Mouse (Mus musculus) kidney, adult 18-20 months (tissue): Measurements from ENCODE around the gene Vamp5.
A peak's percentile ranks its signal among the peaks of the same experiment; 100 is the strongest.

Experiments
- DNase-seq: peaks from one replicate; pipeline ENCODE4 v3.0.0; 2021

Vamp5 gene

DNA sequence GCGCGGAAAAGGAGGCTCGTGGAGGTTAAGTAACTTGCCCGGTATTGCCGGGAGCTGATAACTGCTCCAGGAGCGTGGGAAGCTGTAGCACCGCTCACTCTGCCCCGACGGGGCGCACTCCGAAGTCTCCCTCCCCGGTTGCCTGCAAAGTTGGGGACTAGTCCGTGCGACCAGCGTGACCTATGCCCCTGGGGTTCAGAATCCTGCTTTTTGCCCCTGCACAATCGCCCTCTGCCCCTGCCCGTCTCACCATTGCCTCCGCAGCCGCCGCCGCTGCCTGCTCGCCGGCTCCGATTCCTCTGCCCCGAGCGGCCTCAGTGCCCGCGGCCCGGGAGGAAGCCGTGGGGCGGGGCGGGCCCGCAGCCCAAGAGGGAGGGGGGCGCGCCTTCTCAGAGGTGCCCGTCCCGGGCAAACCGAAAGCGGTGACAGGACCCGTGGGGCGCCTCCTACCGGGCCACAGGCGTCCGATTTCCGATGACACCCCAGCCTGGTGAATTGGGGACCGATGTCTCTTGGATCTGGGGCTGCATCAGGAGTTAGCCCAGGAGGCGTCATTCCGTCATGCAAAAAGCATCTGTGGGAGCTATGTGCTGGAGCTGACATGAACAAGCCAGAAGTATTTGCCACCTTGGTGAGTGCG is at the start of gene Vamp5:
Gene Vamp5, minus strand, starts transcription at position 338 of the 640 bp plus-strand sequence.
- DNase-seq = peak; percentile 90

DNA sequence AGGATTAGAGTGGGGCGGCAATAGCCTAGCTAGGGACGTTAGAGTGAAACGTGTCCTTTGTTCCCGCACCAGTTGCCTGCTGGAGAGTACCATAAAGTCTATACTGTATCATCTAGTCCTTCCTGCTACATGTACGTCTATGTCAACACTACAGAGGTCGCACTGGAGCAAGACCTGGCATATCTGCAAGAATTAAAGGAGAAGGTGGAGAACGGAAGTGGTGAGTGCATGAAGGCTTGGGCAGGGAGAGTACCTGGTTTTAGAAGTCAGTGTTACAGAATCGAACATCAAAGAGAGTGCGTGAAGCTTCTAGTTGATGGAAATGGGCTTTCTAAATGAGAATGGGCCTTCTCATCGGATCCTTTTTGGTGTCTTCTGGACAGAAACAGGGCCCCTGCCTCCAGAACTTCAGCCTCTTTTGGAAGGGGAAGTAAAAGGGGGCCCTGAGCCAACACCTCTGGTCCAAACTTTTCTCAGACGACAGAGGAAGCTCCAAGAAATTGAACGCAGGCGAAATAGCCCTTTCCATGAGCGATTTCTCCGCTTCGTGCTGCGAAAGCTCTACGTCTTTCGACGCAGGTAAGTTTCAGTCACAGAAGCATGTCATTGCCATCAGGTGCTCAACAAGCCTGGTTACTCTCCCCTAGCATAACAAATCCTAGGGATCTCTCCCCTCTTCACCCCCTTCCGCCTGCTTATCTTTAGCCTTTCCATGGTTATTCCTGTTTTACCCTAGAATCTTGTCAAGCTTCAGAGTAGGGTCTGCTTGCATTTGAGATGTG is 49.0 kb upstream of the Vamp5 start:
- DNase-seq = no peak

DNA sequence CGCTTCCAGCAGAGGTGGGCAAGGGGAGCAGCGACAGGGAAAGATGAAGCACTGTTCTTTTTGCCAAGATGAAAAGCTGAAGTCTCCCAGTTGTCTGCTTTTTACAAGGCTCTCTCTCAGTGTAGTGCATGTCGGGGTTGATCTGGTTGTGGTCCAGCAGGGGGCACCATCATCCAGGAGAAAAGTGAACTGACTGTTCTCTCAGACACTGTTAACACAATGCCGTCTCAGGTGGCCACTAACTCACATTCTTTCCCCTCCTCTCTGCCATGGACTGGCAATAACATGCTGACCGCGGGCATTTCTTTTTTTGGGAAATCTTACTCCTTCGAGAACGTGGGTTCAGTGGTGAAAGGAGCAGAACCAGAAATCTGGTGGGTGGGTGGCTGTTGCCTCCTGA is 47.8 kb upstream of the Vamp5 start:
- peak; percentile 85 for DNase-seq

DNA sequence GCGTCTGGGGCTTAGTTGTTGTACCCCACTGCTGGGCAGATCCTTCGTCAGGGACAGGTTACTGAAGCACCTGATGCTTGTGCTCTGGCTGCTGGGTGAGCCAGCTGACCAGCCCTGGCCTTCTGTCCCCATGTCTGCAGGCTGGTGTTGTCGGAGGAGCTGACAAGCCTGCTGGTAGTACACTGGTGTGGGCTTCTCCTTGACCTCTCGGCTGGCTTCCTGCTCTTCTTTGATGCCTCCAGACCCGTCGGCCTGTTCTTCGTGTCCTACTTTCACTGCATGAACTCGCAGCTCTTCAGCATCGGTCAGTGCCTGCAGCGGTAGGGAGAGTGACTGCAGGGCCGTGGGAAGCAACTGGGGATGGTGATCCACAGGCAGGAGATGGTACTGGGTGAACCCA is 45.4 kb upstream of the Vamp5 start:
- DNase-seq = no peak

DNA sequence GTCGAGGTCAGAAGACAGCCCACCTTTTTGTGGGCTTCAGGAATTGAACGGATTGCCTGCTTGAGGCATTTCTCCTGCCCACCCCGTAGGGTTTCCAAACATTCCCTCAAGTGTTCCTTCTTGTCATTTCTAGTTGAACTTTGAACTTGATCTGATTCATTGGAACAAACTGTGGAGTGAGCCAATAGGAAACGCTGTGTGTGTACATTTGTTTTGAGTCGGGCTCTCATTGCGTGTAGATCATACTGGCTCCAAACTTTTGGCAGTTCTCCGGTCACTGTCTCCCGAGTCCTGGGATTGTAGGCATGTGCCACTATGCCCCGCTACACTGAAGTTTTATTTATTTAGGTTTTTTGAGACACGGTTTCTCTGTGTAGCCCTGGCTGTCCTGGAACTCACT is 40.6 kb upstream of the Vamp5 start:
- no peak for DNase-seq

DNA sequence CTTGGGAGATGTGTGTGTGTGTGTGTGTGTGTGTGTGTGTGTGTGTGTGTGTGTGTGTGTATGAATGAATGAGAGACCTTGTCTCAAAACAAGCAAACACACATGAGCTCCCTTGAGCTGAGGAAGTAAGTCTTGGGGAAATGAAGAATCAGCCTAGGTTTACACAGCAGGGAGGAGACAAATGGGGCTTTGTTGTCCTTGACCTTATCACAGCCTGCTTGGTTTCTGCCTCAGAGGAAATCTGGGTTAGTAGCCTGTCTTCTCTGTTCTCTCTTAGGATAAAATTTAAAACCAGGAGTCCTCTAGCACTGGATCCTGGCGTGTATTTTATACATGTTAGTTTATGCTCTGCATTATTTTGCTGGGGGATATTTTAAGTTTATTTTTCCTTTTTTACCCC is 39.5 kb upstream of the Vamp5 start:
- no peak for DNase-seq

DNA sequence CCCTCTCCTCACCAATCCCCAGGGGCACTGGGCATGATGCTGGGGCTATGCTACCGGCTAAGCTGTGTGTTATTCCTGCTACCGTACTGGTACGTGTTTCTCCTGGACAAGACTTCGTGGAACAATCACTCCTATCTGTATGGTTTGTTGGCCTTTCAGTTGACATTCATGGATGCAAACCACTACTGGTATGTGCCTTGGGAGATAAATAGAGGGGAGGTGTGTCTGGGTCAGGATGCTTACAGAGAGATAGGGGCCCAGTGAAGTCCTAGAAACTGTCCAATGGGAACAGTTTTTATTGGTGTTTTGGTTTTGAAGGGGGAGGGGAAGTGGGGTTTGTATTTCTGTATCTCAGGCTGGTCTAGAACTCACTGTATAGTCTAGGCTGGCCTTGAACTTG is 38.0 kb upstream of the Vamp5 start:
- DNase-seq = no peak

DNA sequence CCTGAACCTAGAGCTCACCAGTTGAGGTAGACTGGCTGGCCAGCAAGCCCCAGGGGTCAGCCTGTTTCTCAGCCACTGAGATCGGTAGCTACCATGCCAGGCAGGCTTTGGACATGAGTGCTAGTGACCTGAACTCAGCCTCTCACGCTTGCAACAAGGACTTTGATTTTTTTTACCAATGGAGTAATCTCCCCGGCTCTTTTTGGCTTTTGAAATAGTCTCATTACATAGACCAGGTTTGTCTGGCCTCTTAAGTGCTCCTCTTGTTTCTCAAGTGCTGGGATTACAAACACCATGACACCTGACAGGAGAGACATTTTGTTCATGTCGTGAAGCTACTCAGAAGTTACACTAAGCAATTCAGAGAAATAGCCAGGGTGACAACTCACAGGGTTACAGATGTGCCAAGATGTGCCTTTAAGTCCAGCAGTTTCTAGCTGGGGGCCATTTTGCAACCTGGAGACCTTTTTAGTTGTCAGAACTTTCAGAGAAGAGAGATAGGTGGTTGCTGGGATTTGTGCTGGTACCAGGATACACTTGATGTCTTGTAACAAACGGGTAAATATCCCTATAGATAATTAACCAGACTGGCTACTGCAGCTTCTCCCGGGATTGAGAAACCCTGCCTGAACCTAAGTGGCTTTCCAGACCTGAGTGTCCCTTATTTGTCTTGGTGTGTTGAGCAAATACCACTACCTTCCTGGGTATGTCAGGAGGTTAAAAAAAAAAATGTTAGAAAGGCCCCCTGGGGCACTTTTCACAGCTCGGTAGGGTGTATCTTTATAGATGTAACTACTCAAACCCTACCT is 35.9 kb upstream of the Vamp5 start:
- DNase-seq = no peak

DNA sequence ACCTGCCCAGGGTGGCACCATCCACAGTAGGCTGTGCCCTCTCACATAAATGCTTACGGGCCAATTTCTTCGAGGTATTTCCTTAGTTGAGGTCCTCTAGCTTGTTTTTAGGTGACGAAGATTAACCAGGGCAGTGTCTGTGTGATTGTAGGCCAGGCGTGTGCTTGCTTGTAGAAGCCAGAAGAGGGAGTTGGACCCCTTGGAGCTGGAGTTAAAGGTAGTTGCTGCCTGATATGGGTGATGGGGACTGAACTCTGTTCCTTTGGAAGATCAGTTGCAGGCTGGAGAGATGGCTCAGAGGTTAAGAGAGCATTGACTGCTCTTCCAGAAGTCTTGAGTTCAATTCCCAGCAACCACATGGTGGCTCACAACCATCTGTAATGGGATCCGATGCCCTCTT is 34.9 kb upstream of the Vamp5 start:
- DNase-seq = no peak

DNA sequence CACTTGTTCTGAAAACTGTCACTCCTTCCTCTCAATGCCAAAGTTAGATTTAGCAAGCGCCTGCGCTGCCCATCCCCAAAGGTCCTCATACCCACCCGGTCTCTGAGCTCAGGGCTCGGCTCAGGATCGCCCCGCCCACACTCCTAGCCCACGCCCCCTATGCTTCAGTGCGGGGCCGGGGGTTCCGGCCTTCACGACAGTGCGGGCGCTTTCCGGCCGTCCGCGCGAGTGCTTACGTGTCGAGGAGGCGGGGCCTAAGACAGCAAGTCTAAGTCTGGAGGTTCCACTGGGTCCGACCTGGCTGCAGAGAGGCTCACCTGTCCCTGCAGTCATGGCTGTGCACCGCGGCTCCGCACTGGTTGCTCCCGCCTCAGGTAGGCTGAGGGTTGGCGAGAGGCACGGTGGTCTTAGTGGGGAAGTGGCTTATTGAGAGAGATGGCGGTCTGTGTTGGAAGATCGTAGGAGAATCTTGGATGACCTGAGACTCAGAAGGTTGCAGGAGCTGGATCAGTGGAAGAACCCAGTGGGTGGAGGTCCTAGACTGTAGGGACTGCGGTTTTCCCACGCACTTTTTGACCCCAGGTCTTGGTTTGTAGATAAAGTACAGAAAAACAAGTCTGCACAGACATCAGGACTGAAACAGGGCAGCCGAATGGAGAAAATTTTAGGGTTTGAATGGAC is 33.9 kb upstream of the Vamp5 start, which contains the start of gene Ggcx:
Gene Ggcx, plus strand, starts transcription at position 233 of the 681 bp plus-strand sequence.
- peak; percentile 96 for DNase-seq

DNA sequence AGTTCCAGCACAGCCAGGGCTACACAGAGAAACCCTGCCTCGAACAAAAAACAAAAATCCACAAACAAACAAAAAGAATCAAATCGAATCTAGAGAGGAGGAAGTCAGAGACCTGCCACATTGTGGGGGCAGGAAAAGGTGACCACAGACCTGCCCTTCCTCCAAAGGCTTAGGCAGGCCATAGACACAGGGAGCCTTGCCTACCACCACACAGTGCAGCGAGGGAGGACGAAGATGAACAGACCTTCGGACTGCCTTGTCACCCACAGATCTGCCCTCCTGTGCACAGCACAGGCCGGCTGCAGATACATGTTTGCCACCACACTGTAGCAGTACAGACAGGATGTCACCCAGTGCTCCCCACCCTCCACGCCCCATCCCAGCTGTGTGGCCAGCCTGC is 30.2 kb upstream of the Vamp5 start:
- DNase-seq = no peak

DNA sequence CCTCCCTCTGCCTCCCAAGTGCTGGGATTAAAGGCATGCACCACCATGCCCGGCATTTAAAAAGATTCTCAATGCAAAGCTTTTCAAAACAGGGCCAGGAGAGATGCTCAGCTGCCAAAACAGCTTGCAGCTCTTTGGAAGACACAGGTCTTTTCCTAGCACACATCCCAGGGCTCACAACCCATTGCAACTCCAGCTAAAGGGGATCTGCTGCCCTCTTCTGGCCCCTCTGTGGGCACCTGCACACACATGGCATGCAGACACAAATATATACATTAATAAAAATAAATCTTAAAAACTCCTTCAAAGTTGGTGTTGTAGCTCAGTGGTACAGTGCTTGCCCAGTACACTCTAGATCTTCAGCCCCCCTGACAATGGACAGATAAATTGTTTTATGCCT is 29.7 kb upstream of the Vamp5 start:
- no peak for DNase-seq

DNA sequence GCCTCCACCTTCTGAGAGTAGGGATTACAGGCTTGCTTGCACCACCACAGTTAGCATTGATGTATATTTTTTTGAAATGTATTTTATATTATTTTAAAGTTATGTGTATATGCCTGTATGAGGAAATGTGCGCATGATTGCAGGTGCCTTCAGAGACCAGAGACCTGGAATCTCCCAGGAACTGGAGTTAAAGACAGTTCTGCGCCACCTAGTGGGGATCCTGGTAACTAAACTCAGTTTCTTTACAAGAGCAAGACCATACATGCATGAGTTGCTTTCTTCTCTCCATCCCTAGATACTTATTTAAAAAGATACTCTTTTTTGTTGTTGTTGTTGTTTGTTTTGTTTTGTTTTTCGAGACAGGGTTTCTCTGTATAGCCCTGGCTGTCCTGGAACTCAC is 29.3 kb upstream of the Vamp5 start:
- DNase-seq = peak; percentile 64

DNA sequence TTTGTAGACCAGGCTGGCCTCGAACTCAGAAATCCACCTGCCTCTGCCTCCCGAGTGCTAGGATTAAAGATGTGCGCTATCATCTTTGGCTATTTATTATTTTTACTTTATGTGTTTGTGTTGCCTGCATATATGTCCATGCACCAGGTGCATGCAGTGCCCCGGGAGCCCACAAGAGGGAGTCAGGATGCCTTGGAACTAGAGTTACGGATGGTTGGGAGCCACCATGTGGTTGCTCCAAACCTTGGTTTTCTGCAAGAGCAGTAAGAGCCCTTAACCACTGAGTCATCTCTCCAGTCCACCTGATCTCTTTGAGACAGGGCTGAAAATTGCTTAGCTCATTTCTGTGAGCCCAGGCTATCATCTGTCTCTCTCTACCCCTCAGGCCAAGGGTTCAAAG is 26.9 kb upstream of the Vamp5 start:
- peak; percentile 89 for DNase-seq

DNA sequence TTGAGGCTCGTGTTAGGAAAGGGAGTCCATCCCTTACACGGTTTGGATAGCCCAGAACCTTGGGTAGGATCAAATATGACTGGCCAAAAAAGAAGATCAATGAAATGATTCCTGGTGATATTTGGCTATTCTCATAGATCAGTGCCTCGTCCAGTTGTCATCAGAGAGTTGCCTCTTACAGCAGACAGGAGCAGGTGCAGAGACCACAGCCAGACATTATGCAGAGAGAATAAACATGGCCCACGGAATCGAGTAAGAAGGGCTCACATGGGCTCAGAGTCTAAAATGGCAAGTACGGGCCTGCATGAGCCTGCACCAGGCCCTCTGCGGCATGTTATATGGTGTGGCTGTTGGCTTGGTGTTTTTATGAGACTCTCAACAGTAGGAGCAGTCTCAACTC is 25.1 kb upstream of the Vamp5 start:
- DNase-seq = no peak

DNA sequence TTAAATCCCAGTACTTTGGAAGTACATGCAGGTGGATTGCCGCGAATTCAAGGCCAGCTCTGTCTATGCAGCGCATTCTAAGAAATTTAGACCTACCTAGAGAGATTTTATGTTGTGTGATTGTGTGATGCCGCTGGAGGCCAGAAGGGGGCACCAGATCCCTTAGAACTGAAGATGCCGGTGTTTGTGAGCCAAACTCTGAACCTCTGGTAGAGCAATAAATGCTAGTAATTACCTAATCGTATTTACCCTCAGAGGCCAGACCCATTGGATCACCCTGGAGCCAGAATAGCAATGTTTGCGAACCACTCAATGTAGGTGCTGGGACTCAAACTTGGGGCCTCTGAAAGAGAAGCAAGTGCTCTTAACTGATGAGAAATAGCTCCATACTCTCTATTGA is 21.6 kb upstream of the Vamp5 start:
- peak; percentile 88 for DNase-seq

DNA sequence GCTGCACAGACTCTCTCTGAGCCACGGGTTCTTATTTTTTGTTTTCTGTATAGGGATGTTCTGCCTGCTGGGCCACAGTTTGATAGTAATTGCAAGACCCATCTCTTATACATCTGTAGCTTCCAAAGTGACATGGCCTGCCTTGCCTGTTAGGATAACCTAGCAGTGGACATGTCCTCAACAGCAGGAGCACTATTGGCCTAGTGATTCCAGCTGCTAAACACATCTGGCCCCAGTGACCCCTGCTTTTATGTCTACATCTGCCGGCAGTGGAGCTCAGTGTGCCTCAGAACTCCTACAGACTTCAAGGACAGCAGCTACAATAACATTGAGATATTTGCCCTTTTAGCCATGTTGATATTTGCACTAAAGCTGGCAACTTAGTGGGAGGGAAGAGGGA is 19.7 kb upstream of the Vamp5 start:
- no peak for DNase-seq

DNA sequence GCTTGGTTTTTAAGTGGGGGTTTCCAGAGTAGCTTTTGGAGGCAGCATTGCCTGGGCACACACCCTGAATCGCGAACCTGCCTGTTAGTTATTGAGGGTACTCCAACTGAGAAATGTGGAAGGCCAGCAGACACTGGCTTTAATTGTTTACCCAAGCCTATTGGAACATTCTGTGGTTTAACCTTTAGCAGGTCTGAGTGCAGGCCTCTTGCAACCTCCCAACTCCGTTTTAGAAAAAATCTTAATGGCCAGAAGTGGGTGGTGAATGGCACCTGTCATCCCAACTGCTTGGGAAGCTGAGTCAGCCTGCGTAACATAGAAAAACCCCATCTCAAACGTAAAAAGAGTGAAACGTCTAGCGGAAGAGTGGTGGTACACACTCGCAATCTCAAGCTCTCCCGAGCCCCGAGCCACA is 16.6 kb upstream of the Vamp5 start:
- no peak for DNase-seq

DNA sequence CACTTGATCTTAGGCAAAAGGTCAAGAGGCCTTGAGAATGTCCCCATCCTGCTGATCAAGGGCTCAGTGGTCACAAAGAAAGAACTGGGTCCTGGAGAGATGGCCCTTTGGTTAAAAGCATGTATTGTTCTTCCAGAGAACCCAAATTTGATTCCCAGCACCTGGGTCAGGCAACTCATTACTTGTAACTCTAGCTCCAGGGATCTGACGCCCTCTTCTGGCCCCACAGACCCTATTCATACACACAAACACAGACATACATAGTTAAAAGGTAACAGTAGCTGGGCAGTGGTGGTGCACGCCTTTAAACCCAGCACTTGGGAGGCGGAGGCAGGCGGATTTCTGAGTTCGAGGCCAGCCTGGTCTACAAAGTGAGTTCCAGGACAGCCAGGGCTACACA is 12.1 kb upstream of the Vamp5 start:
- DNase-seq = no peak

DNA sequence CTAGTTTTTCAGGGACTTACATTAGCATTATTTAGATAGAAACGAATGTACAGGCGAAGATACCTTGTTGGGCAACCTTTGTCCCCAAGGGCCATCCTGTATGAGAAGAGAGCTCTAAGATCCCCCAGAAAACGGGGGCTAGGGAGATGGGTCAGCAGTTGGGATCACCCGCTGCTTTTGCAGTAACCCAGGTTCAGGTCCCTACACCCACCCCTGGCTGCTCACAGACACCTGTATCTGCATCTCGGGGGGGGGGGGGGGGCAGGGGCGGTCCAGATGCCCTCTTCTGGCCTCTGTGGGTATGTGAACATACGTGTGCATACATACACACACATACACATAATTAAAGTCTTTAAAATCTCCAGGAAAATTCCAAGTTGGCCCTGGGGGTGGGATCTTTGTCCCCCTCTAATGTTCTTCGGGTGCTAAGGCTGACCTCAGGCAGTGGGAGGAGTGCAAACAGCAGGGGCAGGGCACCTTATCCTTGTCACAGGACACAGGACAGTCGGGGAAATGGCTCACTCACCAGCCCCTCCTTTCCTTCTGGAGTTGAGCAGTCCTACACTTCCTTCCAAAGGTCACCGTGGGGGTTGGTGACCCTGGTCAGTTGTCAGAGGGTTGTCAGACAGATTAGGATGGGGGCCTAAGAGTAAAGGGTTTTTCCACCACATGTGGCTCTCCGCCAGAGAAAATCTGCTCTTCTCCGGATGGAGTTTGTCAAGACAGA is 10.7 kb upstream of the Vamp5 start:
- DNase-seq = peak; percentile 86

DNA sequence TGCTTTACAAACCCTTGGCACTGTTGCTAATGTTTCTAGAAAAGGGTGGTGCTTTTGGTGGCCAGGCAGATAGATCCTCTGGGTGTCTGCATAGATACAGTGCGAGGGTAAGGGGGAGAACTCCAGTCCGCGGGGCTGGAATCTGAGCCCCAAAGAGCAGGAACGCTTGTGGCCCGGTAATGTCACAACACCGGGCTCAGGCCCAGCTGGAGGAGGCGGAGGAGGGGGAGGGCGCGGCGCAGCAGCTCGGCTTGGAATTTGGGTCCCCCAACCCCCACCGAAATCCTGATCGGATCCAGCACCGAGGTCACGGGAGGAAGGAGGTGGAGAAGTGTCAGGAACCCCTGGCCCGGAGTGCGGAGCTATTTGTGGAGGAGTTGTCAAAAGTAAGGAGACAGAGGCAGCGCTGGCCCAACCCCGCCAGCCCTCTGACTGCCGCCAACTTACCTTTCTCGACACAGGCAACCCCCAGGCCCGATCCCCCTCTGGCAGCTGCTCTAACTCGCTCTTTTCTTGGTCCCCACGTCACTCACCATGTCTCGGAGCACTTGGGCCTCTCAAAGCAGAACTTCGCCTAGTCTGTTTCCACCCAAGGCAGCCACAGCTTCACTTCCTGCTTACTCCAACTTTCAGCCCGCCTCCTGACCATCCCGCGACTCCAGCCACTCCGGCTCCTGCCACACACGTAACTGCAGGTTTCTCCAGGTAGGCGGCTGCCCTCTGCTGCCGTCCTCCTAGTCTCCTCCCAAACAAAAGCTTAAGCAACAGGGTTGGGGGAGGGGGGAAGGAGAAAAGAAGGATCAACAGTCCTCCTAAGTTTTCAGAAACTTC is 9.9 kb upstream of the Vamp5 start, which contains the start of gene Vamp8:
Gene Vamp8, minus strand, starts transcription at position 763 of the 831 bp plus-strand sequence.
- peak; percentile 89 for DNase-seq
